Mouse (Mus musculus) v-Abl transformed pro-B cells (cell line): Measurements from ENCODE around the gene Ptrh2.
"Not testable (repeated sequence)": the region's sequence is repeated elsewhere in the genome, so short reads cannot be mapped to it uniquely, and the experiment has no call there.

Experiments used
- in situ Hi-C, 2 experiments: fragments of 400-800 bp; cut with MboI; formaldehyde crosslinking; loops; one replicate each; pipeline ENCODE4 v1.15.1; 2025; ENCODE audit not compliant: unreplicated experiment in 2 of 2

Gene Ptrh2

GRCm38 (mm10) chr11:86718369-86718768 lies 34.6 kb downstream of the Ptrh2 start:
- in situ Hi-C loops: loop anchor here in 1 of 2 experiments (5.0 kb wide), 1 partner anchor 39 kb away; the partner anchor contains the start of gene Cltc

GRCm38 (mm10) chr11:86719390-86719789 lies 35.6 kb downstream of the Ptrh2 start:
- in situ Hi-C loops: loop anchor here in 1 of 2 experiments (5.0 kb wide), 1 partner anchor 38 kb away; the partner anchor contains the start of gene Cltc

DNA sequence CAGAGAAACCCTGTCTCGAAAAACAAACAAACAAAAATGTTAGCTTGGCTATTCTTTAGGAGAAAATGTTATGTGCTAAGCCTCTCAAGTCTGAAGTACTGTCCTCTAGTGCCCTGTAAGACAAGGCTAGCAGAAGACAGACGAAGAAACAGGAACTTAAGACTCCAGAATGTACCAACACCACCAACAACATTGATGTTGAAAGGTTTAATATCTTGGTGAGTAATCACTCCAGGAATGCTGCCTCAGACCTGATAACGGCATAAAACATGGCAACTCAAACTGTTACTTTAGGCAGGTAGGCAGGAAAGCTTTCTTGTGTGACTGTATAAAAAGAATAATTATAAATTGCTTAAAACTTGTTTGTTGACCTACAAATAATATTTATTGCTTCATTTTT lies 40.2 kb downstream of the Ptrh2 start:
- in situ Hi-C loops: no loop called here

GRCm38 (mm10) chr11:86724982-86725381 lies 41.2 kb downstream of the Ptrh2 start:
- in situ Hi-C loops: no loop called here

DNA sequence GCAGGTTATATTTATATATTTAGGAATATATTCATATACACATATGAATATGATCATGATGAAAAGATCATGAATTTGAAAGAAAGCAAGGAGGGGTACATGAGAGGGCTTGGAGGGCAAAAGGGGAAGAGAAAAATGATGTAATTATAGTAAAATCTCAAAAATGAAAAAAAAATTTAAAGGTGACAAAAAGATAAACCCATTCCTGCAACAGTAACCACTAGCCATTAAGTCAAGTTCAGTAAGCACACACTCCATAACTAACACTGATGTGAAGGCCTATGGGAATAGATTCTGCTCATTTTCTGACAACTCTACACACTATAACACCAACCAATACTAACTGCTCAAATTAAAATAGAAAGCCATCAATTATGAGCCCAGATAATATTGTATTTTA lies 41.8 kb downstream of the Ptrh2 start:
- in situ Hi-C loops: no loop called here

DNA sequence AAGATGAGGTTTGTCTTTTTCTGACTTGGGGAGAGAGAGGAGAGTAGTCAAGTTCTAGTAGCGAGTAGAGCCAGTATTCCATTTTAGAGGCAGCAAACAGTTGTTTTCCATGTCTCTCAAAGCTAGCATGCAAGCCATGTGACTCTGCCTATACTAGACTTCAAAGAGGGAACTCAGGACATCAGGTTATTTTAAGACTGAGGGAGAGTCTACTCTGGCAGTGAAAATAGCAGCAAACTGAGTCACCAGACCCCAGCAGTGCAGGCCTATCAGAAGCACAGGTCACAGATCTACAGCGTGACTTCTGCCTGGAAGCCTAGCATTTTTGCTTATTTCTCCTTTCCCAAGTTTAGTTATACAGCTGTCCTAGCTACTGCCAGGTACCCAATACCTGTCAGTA lies 47.7 kb downstream of the Ptrh2 start:
- in situ Hi-C loops: no loop called here

- in situ Hi-C loops: no loop called here
Observed at GRCm38 (mm10) chr11:86734241-86734939, 50.6 kb downstream of the Ptrh2 start.

GRCm38 (mm10) chr11:86734993-86735392 lies 51.2 kb downstream of the Ptrh2 start:
- in situ Hi-C loops: no loop called here

- in situ Hi-C loops: no loop called here
Observed at GRCm38 (mm10) chr11:86737301-86738000, 53.7 kb downstream of the Ptrh2 start.

DNA sequence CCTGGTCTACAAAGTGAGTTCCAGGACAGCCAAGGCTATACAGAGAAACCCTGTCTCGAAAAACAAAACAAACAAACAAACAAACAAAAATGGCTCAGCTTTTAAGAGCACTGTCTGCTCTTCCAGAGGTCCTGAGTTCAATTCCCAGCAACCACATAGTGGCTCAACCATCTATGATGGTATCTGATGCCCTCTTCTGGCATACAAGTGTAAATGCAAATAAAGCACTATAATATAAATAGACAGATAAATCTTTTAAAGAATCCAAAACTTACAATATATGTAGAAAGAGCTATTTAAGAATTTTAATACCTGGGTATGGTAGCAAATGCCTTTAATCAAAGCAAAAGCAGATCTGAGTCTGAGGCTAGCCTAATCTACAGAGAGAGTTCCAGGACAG lies 54.5 kb downstream of the Ptrh2 start:
- in situ Hi-C loops: not testable (repeated sequence)

GRCm38 (mm10) chr11:86738956-86739355 lies 55.2 kb downstream of the Ptrh2 start:
- in situ Hi-C loops: no loop called here

GRCm38 (mm10) chr11:86739470-86739869 lies 55.7 kb downstream of the Ptrh2 start:
- in situ Hi-C loops: no loop called here

DNA sequence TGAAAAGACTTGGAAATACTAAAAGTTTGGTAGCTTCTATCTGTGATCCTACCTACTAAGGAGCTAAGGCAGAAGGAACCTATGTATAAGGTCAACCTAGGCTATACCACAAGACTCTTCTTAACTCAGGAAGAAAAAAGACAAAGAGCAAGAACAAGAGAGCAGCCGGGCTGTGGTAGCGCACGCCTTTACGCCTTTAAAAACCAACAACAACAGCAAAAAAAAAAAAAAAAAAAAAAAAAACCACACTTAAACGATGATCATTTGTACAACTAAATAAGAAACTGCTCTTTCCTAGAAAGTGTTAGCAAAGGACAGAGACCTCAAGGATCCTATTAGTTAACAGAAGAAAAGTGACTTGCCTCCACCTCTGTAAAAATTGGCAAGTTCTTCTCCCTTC lies 57.7 kb downstream of the Ptrh2 start:
- in situ Hi-C loops: no loop called here
